Mouse (Mus musculus) forebrain, embryonic 10.5 days (tissue): ENCODE measurements at regions not wholly inside any gene's neighbourhood (a gene's known extent, or its start where the extent isn't known, plus 50 kb on each side); places are given as distances from the start of the nearest gene placed in this dataset.

Experiments used
- DNase-seq: peaks from one replicate; pipeline ENCODE4 v3.0.0-alpha.2; 2017; ENCODE audit warnings: low spot score; ENCODE audit errors: extremely low spot score
- H3K27ac ChIP-seq: fragments of 300-500 bp; sonication (generic); 2 replicates; pipeline ENCODE4 v1.5.1; 2016; ENCODE audit warnings: mild to moderate bottlenecking
- H3K27me3 ChIP-seq: fragments of 300-500 bp; sonication (generic); 2 replicates; pipeline ENCODE4 v1.6.1; 2016; ENCODE audit warnings: mild to moderate bottlenecking; ENCODE audit not compliant: poor library complexity, severe bottlenecking
- H3K36me3 ChIP-seq: fragments of 300-500 bp; sonication (generic); replicated peaks from 2 replicates; pipeline ENCODE4 v1.6.1; 2016; ENCODE audit warnings: mild to moderate bottlenecking, moderate library complexity
- H3K4me1 ChIP-seq: fragments of 300-500 bp; sonication (generic); 2 replicates; pipeline ENCODE4 v1.6.1; 2016
- H3K4me3 ChIP-seq: fragments of 300-500 bp; sonication (generic); 2 replicates; pipeline ENCODE4 v1.5.1; 2016; ENCODE audit warnings: mild to moderate bottlenecking, moderate library complexity
- H3K9me3 ChIP-seq: fragments of 300-500 bp; sonication (generic); 2 replicates; pipeline ENCODE4 v1.6.1; 2016; ENCODE audit warnings: mild to moderate bottlenecking, moderate library complexity
- WGBS: fragments of 180-500 bp; shearing (Covaris S2); methylation state at CpG from one replicate; pipeline ENCODE4 v1.1.7; 2016; 5-methylcytosine and 5-hydroxymethylcytosine counted together

GRCm38 (mm10) chr10:17395495-17396224, 327.4 kb upstream of the Cited2 start:
- Histone ChIP-seq H3K36me3 (no peaks in the 10 kb centered on the region), H3K9me3 (peaks cover 9% of the 10 kb centered on the region; the same call in 1 of the 2 replicates), H3K4me1 (no peaks in the 10 kb centered on the region), H3K27me3 (no peaks in the 10 kb centered on the region), H3K4me3 (no peak overlapping the region), H3K27ac (no peak overlapping the region)
- 84% methylated on average over 8 of the region's 8 CpGs for WGBS
- DNase-seq: no peak

- H3K4me3 ChIP-seq: no peak overlapping the region
- no peaks in the 10 kb centered on the region for H3K36me3 ChIP-seq
- no peaks in the 10 kb centered on the region for H3K27me3 ChIP-seq
- H3K27ac ChIP-seq: no peak overlapping the region
- no peak for DNase-seq
- H3K4me1 ChIP-seq: no peaks in the 10 kb centered on the region
- H3K9me3 ChIP-seq: no peaks in the 10 kb centered on the region
These were observed 319.1 kb upstream of the Cited2 start for GRCm38 (mm10) chr10:17403899-17404298.

DNA sequence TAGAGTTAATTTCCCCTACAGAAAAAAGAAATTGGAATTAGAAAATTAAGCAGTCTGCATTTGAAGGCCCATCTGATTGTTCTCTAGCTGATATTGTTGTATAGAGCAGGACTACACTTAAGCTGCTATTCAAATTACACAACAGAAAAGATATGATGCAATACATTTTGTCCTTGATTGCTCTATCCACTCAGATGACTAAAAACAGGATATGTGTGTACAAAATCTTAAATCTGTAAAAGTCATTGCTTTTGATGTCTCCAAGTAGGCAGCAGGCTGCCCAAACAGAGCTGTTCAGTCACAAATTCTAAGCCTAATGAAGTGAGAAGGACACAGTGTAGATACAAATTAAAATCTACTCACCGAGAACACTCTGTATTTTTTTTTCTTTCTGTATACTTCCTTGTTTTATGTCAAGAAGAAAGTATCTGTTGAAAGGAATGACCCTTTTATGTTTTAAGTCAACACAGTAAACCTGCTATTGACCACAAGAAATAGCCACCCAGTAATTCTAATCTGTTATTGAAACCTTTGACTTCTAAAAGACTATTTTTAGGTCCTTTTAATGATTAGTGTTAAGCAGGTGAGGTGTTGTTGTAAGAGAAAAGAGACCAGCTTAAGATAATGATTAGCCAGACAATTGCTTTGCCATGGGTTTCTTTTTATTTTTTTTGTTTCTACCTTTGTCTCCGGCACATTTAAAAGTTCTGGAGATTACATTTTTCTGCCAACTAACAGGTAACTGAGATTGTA, 315.0 kb upstream of the Cited2 start:
- H3K27me3 ChIP-seq: no peaks in the 10 kb centered on the region
- peaks cover 11% of the 10 kb centered on the region for H3K4me1 ChIP-seq
- 54% methylated on average over 2 of the region's 2 CpGs for WGBS
- H3K36me3 ChIP-seq: no peaks in the 10 kb centered on the region
- no peaks in the 10 kb centered on the region for H3K9me3 ChIP-seq
- no peak overlapping the region for H3K4me3 ChIP-seq
- H3K27ac ChIP-seq: no peak overlapping the region
- no peak for DNase-seq

DNA sequence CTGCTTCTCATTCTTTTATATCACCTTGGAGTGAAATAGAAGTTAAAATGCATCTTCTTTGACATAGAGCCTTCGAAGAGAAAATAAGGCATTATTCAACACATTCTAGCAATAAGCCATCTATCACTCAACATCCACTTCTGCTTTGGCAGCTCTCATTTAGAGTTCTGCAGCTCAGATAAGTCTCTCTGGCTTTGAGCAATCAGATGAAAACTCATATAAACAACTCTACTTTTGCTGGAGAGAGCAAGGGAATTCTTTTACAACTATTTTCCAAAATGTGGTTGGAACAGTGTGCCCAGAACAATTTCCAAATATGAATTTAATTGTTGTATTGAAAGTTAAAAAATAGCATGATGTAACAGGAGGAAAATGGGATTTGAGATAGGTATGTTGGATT, 314.2 kb upstream of the Cited2 start:
- Histone ChIP-seq H3K9me3 (no peaks in the 10 kb centered on the region), H3K27ac (no peak overlapping the region), H3K4me1 (peaks cover 11% of the 10 kb centered on the region), H3K27me3 (no peaks in the 10 kb centered on the region), H3K4me3 (no peak overlapping the region), H3K36me3 (no peaks in the 10 kb centered on the region)
- DNase-seq: no peak
- 81% methylated on average over 1 of the region's 1 CpGs for WGBS

GRCm38 (mm10) chr10:17411300-17411987, 311.6 kb upstream of the Cited2 start:
- peak; percentile 15 for DNase-seq
- no peak overlapping the region for H3K27ac ChIP-seq
- peaks cover 11% of the 10 kb centered on the region for H3K4me1 ChIP-seq
- no peaks in the 10 kb centered on the region for H3K9me3 ChIP-seq
- no peaks in the 10 kb centered on the region for H3K36me3 ChIP-seq
- H3K27me3 ChIP-seq: no peaks in the 10 kb centered on the region
- H3K4me3 ChIP-seq: no peak overlapping the region
- 39% methylated on average over 4 of the region's 4 CpGs for WGBS

DNA sequence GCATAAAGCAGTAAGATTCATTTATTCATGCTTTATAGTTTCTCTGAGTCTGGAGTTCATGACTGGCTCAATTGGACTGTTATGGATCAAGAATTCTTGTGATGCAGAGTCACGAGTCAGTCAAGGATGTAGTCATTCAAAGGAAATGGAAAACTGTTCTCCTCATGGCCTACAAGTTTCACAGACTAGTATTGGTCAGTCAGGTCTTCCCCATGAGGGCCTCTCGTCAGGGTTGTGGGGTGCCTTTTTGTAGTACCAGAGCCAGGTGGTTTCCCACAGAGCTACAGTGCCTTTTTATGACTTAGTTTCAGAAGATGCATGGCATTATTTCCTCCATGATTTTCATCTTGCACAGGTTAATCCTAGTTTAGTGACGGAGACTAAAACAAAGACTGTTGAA, 307.9 kb upstream of the Cited2 start:
- no peak overlapping the region for H3K27ac ChIP-seq
- H3K36me3 ChIP-seq: no peaks in the 10 kb centered on the region
- no peaks in the 10 kb centered on the region for H3K9me3 ChIP-seq
- DNase-seq: no peak
- no peak overlapping the region for H3K4me3 ChIP-seq
- peaks cover 11% of the 10 kb centered on the region for H3K4me1 ChIP-seq
- no peaks in the 10 kb centered on the region for H3K27me3 ChIP-seq
- WGBS: 91% methylated on average over 3 of the region's 3 CpGs

GRCm38 (mm10) chr10:17416121-17416520, 306.9 kb upstream of the Cited2 start:
- H3K27ac ChIP-seq: no peak overlapping the region
- H3K36me3 ChIP-seq: no peaks in the 10 kb centered on the region
- no peaks in the 10 kb centered on the region for H3K27me3 ChIP-seq
- no peaks in the 10 kb centered on the region for H3K9me3 ChIP-seq
- WGBS: 94% methylated on average over 1 of the region's 1 CpGs
- H3K4me3 ChIP-seq: no peak overlapping the region
- DNase-seq: no peak
- H3K4me1 ChIP-seq: peaks cover 5% of the 10 kb centered on the region

DNA sequence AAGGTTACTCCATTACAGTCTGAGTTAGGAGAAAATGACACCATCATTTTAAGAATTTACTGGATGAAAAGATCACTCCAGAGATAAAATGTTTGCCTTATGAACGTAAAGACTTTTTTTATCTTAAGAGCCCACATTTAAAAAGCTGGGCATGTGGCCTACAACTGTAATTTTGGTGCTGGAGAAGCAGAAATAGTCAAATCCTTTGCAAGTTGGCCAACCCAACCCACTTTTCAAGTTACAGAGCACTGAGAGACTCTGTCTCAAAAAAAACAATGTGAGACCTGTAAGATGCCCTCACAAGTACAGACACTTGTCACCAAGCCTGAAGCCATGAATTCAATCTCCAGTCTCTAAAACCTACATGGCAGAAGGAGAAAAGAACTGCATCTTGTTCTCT, 305.6 kb upstream of the Cited2 start:
- no peak overlapping the region for H3K27ac ChIP-seq
- 87% methylated on average over 1 of the region's 1 CpGs for WGBS
- H3K36me3 ChIP-seq: no peaks in the 10 kb centered on the region
- no peak overlapping the region for H3K4me3 ChIP-seq
- DNase-seq: no peak
- no peaks in the 10 kb centered on the region for H3K4me1 ChIP-seq
- no peaks in the 10 kb centered on the region for H3K27me3 ChIP-seq
- H3K9me3 ChIP-seq: no peaks in the 10 kb centered on the region

DNA sequence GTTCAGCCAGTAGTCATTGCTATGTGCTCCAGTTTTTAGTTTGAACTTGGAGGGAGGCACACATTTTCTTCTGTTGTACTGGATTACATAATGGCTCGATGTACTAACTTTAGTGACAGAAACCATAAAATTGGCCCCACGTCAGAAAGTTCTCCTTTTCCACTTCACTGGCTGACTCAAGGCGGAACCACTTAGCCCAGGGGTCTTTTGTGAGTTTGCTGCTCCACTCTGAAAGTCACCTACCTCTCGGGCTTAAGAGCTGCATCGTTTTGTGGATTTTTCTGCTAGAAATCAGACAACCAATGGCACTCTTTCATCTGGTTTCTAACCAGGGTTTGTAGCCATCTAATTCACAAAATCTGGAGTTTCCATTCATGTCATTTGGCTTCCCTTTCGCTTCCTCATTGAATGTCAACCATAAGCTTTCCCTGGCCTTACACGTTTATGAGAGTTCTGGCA, 304.8 kb upstream of the Cited2 start:
- H3K27ac ChIP-seq: no peak overlapping the region
- no peak overlapping the region for H3K4me3 ChIP-seq
- H3K36me3 ChIP-seq: no peaks in the 10 kb centered on the region
- no peaks in the 10 kb centered on the region for H3K27me3 ChIP-seq
- no peak for DNase-seq
- 75% methylated on average over 7 of the region's 7 CpGs for WGBS
- H3K4me1 ChIP-seq: no peaks in the 10 kb centered on the region
- H3K9me3 ChIP-seq: no peaks in the 10 kb centered on the region

DNA sequence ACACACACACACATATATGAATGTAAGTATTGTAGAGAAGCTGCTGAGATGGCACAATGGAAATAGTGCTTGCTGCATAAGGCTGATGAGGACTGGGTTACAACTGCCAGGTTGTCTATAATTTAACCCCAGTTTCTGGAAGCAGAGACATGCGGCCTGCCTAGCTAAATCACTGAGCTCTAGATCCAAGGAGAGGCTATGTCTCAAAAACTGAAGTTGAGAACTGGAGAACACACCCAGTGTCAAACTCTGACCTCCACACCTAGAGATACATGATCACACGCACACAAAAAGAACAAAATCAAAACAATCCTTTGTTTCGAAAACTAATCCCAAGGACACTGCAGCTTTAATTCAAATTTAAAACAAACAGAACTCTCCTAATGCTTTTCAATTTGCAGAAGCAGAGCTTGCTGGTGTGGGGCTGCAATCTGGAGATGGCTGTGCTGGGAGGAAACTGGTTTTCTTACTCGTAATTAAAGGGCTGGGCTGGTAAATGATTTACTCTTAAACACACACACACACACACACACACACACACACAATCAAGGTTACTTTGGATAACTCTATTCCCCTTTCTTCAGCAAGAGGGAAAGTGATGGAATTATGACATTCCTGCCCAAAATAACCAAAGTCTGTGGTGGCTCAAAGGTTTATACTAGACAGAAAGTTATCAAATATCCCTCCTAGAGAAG, 299.3 kb upstream of the Cited2 start:
- no peak for DNase-seq
- no peak overlapping the region for H3K4me3 ChIP-seq
- H3K9me3 ChIP-seq: no peaks in the 10 kb centered on the region
- H3K27me3 ChIP-seq: no peaks in the 10 kb centered on the region
- H3K4me1 ChIP-seq: no peaks in the 10 kb centered on the region
- no peaks in the 10 kb centered on the region for H3K36me3 ChIP-seq
- no peak overlapping the region for H3K27ac ChIP-seq
- 60% methylated on average over 4 of the region's 4 CpGs for WGBS

GRCm38 (mm10) chr10:17426197-17426596, 296.8 kb upstream of the Cited2 start:
- H3K4me1 ChIP-seq: no peaks in the 10 kb centered on the region
- no peaks in the 10 kb centered on the region for H3K36me3 ChIP-seq
- no peak overlapping the region for H3K4me3 ChIP-seq
- no peak overlapping the region for H3K27ac ChIP-seq
- DNase-seq: no peak
- no peaks in the 10 kb centered on the region for H3K9me3 ChIP-seq
- 86% methylated on average over 3 of the region's 3 CpGs for WGBS
- H3K27me3 ChIP-seq: no peaks in the 10 kb centered on the region

GRCm38 (mm10) chr10:17427316-17427715, 295.7 kb upstream of the Cited2 start:
- H3K4me1 ChIP-seq: no peaks in the 10 kb centered on the region

More at GRCm38 (mm10) chr10:17427316-17427715, 295.7 kb upstream of the Cited2 start:
- Histone ChIP-seq H3K36me3 (no peaks in the 10 kb centered on the region), H3K9me3 (no peaks in the 10 kb centered on the region), H3K27me3 (no peaks in the 10 kb centered on the region), H3K4me3 (no peak overlapping the region), H3K27ac (no peak overlapping the region)
- no peak for DNase-seq
